Mouse (Mus musculus): Measurements from ENCODE around the gene Tspan13.

Tspan13 gene

GRCm38 (mm10) chr12:36042348-36042778 is at the start of gene Tspan13:
Gene Tspan13 (minus strand): TSS chr12:36042500.
- DNase-seq = peak; percentile 96

GRCm38 (mm10) chr12:36091964-36092363 is 49.7 kb upstream of the Tspan13 start:
- no peak for DNase-seq

DNA sequence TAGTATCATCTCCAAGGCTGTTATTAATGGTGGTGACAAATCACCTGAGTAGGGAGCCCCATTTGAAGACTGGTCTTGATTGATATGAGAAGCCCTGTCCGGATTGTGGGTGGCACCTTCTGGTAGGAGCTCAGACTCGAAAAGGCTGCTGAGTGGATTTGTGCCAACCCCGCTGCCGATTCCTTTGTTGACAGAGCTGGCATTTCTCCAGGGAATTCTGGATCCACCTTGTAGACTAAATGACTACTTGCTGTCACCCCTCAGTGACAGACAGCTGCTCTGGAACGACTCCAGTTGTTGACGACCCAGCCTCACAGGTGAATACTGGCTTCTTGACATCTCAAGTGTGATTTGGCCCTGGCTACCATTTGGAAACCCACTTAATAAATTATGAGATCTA is 46.9 kb upstream of the Tspan13 start:
- DNase-seq = no peak

- DNase-seq = no peak
Measured at GRCm38 (mm10) chr12:36088804-36089203, 46.5 kb upstream of the Tspan13 start.

- no peak for DNase-seq
Measured at GRCm38 (mm10) chr12:36085380-36085779, 43.1 kb upstream of the Tspan13 start.

DNA sequence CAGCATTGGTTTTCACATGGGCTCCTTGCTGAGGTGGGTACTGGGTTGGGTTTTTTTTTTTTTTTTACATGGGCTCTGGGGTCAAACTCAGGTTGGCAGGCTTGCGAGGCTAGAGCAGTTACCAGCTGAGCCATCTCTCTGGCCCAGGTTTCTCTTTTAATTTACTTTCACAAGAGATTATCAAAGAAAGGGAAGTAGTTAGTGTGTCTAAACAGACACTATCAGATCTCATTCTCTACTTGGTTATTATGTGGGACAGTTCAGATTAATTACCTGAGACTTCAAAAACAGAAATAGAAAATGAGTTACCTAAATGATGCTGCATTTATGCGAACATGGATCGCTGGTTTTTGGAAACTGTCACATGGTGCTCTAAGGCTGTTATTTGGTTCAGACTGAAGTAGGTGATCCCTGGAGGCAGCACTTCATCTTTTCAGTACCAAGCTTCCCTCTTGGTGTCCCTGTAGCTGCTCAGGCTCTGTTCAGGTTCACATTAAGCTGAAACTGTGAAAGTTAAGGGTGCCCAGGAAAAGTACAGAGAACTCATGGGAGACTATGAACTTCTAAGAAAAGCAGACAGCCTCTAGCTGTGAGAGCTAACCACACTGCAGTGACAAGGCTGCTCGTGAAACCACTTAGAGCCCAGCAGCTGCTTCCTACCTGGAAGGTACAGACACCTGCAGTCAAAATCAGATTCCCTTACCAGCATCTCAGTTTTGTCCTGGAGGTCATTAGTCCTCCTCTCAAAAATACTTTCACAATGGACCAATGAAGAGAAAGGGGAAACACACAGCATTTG is 36.0 kb upstream of the Tspan13 start:
- DNase-seq = no peak

GRCm38 (mm10) chr12:36072860-36073259 is 30.6 kb upstream of the Tspan13 start:
- no peak for DNase-seq

GRCm38 (mm10) chr12:36070231-36070630 is 27.9 kb upstream of the Tspan13 start:
- DNase-seq = no peak

- DNase-seq = no peak
Measured at GRCm38 (mm10) chr12:36067538-36067937, 25.2 kb upstream of the Tspan13 start.

GRCm38 (mm10) chr12:36065911-36066310 is 23.6 kb upstream of the Tspan13 start:
- DNase-seq = no peak

DNA sequence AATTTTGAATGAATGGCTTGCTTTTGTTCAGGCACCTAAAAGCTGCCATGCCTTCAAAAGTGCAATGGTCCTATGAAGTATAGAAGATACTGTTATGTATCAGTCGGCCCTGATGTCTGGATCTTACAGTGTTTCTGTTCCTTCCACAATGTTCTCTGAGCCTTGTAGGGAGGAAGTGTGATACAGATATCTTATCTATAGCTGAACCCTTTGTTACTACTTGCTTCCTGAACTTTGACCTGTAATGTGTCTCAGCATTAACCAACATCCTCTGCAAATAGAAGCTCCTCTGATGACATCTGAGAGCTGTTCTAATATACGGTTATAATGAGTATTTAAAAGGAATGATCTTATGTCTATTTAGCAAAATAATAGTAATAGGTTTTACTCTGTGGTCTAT is 15.4 kb upstream of the Tspan13 start:
- no peak for DNase-seq

DNA sequence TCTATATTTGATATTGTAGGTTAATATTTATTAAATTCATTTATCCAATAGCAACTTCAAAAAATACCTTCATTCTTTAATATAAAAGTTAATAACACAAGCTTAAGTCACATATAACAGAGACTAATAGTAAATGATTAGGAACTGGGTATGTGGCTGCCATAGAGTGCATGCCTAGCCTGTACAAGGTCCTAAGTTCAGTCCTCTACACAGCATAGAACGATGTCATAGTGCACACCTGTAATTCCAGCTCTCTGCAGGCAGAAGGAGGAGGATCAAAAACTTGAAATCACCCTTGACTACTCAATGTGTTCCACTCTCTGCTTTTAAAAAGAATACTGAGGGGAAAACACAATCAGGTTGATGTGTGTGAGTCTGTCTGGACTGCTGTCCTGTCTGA is 8.0 kb upstream of the Tspan13 start:
- no peak for DNase-seq

DNA sequence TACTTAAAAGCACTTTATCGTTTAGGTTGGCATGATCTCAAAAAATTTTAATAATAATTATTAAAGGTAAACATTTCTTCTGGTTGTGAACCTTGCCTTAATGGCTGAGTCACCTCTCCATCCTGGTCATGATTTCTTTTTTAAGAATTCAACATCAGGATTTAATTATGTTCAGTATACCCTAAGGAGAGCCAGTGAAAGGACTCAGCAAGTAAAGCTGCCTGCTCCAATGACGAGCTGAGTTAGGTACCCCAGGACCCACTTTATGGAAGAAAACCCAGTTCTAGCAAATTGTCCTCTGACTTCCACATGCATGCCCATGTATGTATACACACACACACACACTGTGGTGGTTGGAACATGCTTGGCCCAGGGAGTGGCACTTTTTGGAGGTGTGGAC is 5.3 kb upstream of the Tspan13 start:
- no peak for DNase-seq

DNA sequence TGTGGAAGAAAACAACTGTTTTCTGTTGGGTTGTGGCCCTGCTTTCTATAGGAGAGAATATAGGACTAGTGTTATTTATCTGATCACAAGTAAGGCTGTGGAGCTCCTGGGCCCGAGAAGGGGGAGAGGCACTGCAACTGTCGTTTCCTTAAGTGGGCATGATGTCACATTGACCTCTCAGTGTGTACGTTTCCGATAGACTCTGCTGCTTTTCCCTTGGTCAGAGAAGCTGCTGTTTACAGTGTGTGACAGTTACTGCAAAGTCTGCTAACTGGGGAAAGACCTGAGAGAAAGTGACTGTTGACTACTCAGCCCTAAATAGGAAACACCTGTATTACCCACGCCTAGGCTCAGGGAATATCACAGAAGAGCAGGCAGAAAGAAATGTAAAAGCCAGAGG is 3.9 kb upstream of the Tspan13 start:
- no peak for DNase-seq

GRCm38 (mm10) chr12:36044691-36045090 is 2.4 kb upstream of the Tspan13 start:
- DNase-seq = no peak

- DNase-seq = peak; percentile 68
Measured at GRCm38 (mm10) chr12:36041703-36042347, 475 bp downstream of the Tspan13 start.

DNA sequence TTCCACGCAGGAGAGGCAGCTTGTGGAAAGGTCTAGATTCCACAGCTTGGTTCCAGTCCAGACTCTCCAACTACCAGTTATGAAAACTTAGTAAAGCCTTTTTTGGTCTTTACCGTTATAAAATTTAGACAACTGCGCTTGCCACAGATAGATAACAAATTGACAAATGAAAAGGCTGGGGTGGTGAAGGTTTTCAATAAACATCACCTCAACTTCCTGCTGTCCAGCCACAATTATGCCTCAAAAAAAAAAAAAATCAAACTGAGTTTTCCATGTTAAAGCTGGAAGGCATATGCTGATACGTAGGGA is 1.1 kb downstream of the Tspan13 start:
- no peak for DNase-seq

DNA sequence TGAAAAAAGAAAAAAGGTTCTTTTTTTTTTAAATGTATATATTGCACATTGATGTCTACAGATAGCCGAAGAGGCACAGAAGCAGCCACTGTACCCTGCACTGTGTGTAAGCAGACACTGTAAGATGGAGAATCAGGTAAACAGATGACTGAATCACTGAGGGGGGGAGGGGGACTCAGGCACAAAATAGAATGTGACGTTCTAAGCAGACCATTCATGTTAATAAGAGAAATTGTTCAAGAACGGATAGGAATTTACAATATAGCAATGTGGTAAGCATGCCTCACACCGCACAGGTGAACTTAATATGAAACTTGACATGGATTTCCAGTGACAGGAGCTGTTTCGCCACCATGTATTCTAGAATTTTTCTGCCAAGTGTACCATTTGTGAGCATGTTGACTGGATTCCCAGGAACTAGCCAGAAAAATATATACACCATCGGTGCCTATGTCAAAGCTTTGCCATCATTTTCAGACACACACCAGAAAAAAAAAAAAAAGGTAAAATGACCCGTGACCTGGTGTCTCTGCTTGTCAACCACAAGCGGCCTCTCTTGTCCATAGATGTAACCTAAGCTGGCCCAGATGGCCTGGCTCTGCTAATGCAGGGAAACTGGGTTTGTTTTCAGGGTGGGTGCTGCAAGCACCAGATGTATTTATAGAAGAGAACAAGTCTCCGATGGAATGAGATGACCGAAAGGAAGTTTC is 1.6 kb downstream of the Tspan13 start:
- peak; percentile 29 for DNase-seq

GRCm38 (mm10) chr12:36039541-36040084 is 2.7 kb downstream of the Tspan13 start:
- peak; percentile 10 for DNase-seq

GRCm38 (mm10) chr12:36036776-36037175 is 5.5 kb downstream of the Tspan13 start:
- DNase-seq = no peak

GRCm38 (mm10) chr12:36036121-36036520 is 6.2 kb downstream of the Tspan13 start:
- DNase-seq = no peak

DNA sequence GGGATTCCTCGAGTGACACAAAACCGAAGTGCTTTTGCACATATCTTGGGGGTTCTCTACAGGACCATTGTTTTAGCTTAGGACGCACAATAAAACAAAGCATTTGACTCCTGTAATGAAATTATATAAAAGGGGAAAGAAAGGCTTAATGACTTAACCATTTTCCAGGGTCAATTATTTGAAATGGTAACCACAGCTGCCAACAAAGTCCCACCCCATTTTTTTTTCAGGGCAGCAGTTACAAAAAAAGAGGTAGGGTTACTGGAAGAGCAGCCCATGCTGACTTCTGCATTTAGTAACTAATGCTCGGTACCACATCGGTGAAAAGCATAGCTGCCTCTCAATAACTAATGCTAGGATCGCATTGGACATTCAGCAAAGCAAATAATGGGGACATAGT is 6.8 kb downstream of the Tspan13 start:
- DNase-seq = no peak

- no peak for DNase-seq
Measured at GRCm38 (mm10) chr12:36032419-36032818, 9.9 kb downstream of the Tspan13 start.

All from retina, postnatal 1 day (tissue).